Mouse (Mus musculus) liver, postnatal 0 days (tissue): ENCODE measurements around the gene Gpr3.

Experiments used
- CTCF ChIP-seq: sonication (generic); IDR thresholded peaks from 2 replicates; pipeline ENCODE4 v1.5.1; 2016; ENCODE audit warnings: antibody characterized with exemption, low read depth
- EP300 ChIP-seq: IDR thresholded peaks from 2 replicates; pipeline ENCODE4 v1.6.1; 2016; ENCODE audit warnings: antibody characterized with exemption, low read depth, mild to moderate bottlenecking

GRCm38 (mm10) chr4:133229582-133229981 lies 17.2 kb upstream of the Gpr3 start:
- no peak for TF ChIP-seq CTCF
- TF ChIP-seq EP300, result no peak
